Mouse (Mus musculus) kidney, postnatal 14 days (tissue): ENCODE measurements around the gene Zfp354c.
A peak's percentile ranks its signal among the peaks of the same experiment; 100 is the strongest.

Experiments used
- DNase-seq: peaks from one replicate; pipeline ENCODE4 v3.0.0; 2022; ENCODE audit warnings: mixed read lengths

The Zfp354c gene

DNA sequence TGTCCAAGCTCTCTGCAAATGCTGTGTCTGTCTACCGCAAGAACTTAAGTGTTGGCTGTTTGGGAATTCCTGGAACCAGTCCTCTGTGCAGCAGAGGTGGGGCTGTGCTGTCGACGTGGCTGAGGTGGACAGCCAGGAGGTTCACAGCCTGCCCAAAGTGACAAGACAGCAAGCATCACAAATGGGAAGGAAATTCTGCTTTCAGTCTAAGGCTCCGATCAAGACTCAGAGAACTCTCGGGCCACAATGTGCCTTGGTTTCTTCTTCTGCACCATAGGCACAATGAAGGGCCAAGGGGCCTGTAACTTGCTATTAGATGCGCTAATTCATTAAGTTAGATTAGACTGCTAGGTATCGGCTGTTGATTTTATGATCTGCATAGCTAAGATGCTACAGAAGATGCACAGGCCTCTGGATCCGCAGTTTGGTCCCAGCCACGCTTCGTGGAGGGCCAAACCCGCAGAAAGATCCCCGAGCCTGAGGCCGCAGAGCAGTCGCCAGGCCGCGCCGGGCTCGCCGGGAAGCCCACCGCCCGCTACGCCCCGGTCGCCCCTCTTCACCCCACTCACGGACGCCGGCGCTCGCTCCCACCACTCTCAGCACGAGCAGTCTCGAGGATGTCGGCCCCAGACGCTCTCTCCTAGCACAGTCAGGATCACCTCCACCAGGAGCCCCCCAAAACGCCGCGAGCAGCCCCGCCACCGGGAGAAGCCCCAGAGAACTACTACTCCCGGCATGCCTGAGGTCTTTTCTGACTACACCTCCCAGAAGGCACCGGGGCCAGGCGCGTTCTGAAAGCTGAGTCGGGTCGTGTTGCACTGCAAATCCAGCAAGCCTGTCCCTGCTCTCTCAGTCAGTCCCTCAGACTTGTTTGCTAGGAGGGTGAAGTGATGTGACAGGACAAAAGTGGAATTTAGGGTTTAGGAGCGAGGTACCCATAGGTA, at the start of gene Zfp354c:
Gene Zfp354c (minus strand): TSS at position 715 of the 944 bp plus-strand sequence.
- peak; percentile 88 for DNase-seq

GRCm38 (mm10) chr11:50850989-50851601, 23.6 kb upstream of the Zfp354c start:
- DNase-seq: peak; percentile 19

DNA sequence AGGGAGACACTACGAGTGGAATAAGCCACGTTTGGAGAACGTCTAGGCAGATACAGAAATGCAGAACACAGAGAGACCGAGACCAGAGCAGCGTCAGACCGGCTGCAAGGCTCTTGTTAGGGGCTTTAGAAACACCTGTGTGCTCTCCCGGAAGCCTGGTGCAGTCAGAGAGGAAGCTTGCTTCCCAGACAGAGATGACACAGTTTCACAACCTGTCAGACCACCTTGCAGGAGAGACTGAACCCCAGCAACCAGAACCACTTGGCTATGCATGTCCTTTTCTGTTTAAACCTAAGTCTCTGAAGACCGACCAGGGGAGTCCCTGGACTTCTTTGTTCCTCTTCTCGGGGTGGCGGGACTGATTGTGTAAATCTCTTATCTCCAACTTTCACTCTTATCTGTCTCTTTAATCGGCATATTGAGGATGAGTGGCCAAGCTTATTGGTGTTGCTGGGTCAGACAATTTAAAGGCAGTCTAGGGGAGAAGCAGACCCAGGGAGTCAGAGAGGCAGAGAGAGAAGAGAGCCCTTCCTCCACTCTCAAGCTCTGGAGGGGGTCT, 22.7 kb upstream of the Zfp354c start, which contains the start of gene Grm6:
Gene Grm6 (plus strand): TSS at position 509 of the 559 bp plus-strand sequence.
- DNase-seq: no peak

DNA sequence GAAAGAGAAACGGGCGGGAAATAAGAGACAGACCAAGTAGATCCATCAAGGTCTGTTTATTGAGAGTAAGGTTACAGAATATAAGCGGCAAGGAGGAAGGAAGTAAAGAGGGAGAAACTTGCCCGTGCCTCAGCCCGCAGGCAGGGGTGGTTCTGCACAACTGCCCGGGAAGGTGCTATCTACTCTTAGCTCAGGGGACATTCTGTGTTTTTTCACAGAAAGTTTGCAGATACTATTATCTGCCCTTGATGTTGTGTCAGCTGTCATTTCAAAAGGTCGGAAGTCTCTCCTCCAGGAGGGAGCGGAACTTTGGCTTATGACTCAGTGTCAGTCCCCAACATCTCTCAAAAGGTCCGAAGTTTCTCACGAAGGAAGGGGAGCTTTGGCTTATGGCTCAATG, 21.8 kb upstream of the Zfp354c start:
- no peak for DNase-seq

DNA sequence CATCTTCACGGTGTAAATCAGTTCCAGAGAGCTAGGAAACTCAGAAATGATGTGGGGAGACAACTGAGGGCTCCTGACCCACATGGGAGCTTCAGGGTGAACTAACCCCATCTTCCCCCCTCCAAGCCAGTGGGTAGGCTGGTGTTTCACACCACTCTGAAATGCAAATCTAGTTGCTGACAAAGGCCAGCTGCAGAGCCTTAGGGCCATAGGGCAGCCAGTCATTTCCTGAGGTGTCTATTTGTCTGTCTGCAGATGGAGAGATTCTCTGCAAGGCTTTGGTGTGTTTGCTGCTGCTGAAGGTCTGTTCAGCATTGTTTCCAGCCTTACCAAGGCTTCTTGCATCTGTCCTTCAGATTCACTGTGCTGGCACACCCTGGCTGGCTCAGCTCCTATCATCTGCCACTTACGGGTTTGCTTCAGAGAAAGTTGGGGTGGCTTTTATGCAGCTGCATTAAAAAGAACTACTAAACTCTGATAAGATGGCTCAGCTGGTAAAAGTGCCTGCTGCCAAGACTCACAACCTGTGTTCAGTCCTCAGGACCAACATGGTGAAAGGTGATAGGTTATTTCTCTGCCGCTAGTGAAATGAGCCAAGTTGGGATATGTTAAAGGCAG, 21.1 kb upstream of the Zfp354c start:
- DNase-seq: no peak

DNA sequence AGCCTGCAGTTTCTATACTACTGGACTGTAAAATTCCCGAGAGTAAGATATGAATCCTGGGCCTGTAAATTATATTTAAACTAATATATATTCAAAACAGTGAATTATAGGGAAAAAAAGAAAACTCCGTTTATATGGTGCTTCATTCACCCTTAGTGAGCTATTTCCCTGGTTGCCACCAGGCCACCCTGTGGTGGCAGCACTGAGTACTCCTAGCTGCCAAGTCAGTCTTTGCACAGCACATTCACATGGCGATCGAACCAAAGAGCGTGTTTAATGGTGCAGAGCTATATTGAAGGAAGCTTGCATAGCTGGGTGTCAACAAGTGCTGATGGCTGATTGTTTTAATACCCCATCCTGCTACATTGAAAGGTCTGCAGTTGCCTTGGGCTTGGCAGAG, 19.5 kb upstream of the Zfp354c start:
- DNase-seq: no peak

GRCm38 (mm10) chr11:50845951-50846350, 18.4 kb upstream of the Zfp354c start:
- no peak for DNase-seq

DNA sequence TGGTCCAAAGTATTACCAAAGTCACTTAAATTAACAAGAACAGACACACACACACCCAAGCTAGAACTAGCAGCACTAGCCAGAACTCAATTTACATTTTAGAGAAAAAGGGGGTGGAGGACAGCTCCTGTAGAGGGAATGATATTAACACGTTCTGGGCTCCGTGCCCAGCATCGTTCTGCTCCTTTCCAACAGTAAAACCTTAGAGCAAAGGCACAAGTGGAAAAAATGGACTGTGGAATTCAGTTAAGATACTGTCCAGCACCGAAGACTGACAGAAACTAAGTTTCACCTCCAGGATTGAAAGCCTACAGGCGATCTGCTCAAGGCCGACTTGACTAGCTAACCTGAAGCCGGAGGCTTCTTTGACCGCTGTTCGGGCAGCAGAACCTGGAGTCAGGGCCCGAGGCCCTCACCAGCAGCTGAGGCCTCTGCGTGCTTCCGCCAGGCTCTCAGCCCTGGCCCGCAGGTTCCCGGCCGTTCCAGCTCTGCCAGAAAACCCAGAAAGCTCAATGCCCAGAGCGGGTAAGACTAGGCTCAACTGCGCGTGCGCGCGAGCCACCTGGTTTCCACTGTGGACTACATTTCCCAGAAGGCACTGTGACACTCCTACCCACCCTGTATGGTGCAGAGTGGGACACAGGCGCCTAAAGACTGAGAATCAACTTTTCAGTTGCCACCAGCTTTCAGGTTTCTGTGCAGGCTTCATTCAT, 13.7 kb upstream of the Zfp354c start, which contains the start of gene Zfp879:
Gene Zfp879 (minus strand): TSS at position 530 of the 713 bp plus-strand sequence.
- peak; percentile 96 for DNase-seq

GRCm38 (mm10) chr11:50835727-50836126, 8.2 kb upstream of the Zfp354c start:
- DNase-seq: no peak

- peak; percentile 18 for DNase-seq
Measured at GRCm38 (mm10) chr11:50826214-50826613, 1.3 kb downstream of the Zfp354c start.

GRCm38 (mm10) chr11:50814233-50814632, 13.3 kb downstream of the Zfp354c start:
- no peak for DNase-seq

DNA sequence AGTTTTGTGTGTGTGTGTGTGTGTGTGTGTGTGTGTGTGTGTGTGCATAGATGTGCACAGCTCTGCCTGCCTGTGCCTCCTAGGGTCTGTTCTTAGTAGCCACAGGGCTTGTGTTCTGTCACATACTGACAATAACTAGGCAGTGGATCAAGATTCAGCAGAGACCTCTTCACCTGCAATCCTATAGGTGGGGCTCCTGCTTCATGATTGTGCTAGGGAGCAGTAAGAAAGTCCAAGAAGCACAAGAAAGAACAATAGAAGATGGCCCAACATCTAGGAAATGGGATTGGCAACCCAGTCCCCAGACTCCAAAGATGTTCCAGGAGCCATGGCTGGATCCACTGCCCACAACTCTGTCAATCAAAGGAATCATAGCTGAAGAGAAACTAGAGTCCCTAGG, 28.7 kb downstream of the Zfp354c start:
- DNase-seq: no peak

GRCm38 (mm10) chr11:50797674-50798073, 29.9 kb downstream of the Zfp354c start:
- DNase-seq: no peak

DNA sequence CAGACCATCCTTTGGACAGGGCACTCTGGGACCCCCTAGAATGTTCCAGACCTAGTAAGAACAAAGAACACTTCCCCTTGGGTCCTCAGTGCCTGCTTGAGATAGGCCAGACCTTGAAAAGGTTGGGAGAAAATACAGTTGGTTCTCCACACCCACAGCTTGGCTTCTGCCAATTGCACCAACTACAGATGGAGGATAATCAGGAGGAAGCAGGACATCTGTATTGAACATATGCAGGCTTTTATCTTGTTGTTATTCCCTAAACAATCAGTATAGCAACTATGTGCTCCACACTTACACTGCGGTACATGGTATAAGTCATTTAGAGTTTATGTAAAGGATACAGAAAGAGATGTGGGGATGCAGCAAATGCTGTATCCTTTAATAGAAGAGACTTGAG, 56.5 kb downstream of the Zfp354c start:
- DNase-seq: no peak

GRCm38 (mm10) chr11:50768995-50769749, 58.4 kb downstream of the Zfp354c start:
- DNase-seq: peak; percentile 91

DNA sequence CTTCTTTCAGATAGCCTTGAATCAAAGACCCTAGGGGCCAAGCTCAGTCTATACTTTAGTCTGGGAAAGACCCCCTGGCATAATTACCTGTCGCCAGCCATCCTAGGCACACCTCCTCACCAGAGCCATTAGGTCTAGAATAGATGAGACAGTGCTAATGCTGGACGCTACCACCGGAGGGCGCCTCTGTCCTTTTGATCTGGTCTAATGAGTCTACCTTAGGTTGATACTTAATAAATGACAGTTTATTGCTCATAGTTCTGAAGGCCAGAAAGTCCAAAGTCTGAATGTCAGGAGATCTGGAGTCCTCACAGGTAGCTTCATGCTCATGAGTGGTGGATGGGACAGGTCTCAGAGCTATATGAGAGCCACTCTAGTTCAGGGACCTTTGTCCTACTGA, 60.5 kb downstream of the Zfp354c start:
- DNase-seq: peak; percentile 25

DNA sequence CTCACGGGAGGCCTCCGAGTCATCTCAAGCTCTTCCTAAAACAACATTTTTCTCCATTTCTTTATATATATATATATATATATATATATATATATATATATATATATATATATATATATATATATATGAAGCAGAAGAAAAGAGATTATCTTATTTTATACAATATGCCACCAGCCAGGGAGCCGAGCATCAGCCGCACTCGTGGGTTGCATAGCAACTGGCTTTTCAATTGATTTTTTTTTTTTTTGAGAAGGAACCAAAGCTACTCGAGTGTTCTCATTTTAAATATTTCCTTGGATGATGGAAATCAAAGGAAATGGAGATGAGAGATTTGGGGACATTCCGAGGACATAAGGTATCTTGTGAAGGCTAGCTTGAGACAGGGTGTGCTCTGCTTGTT, 61.1 kb downstream of the Zfp354c start:
- DNase-seq: no peak
